Mouse (Mus musculus): ENCODE results near the gene Ski. TPM values are rescaled to one million over a fixed set of nuclear protein-coding genes. Genes with fewer than 3 reads are reported as not detected.

Gene Ski
- total RNA-seq, 2 experiments from 2014 or later: 136 to 138 TPM

DNA sequence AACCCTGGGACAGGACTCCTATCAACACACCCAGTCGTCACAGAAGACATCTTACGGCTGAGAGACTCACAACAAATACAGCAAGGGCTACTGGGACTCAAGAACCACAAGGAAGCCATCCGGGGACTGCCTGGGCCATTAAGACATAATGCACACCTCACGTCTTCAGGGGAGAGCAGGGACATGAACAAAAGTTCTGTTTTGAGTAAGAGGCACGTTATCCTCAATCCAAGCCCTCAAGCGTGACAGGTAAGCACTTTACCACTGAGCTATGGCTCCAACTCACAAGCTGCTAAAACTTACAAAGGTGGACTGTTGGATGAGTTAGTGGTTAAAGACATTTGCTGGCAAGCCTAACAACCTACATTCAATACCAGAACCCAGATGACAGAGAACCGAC is 39.2 kb downstream of the Ski start:
- DNase-seq (ENCODE audit: low spot score in 2 of 2): no peak

DNA sequence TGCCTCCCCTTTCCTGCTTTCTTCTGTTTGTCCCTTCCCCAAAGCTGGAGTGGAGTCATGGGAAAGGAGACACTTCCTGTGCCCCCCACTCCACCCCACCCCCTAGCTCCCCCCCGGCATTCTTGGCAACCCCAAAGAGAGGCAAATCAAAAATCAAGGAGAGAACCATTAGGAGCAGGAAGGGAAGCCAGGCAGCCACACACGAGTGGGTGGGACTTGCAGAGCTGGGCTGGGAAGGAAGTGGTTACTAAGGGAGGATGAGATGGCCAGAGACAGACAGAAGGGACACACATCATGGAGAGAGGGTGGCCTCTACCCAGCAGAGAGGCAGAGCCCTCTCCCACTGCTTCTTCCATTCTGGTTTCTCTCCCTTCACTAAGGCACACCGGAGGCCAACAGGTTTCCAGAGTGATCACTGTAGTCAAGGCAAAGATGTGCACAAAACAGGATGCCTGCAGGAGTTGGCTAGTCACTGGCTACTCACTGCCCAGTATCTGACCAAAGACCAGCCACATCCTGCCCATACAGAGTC is 43.3 kb downstream of the Ski start:
- DNase-seq (ENCODE audit: low spot score in 2 of 2): no peak

DNA sequence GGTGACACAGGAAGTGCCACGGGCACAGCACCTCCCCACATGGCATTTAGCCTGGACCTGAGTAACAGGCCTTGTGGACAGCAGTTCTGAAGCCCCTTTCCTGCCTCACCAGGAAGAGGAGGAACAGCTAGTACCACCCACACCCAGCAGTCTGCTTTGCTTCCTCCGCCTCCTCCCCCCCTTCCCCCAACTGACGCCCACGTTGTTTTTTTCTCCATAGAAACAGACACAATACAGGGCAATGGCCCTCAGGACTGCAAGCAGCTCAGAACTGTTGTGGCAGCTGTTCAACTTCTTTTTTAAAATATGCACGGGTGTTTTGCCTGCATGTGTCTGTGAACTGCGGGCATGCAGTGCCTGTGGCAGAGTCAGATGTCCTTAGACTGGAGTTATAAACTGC is 44.1 kb downstream of the Ski start:
- peak in 1 of 2 experiments; percentile 78 for DNase-seq (ENCODE audit: low spot score in 2 of 2)

DNA sequence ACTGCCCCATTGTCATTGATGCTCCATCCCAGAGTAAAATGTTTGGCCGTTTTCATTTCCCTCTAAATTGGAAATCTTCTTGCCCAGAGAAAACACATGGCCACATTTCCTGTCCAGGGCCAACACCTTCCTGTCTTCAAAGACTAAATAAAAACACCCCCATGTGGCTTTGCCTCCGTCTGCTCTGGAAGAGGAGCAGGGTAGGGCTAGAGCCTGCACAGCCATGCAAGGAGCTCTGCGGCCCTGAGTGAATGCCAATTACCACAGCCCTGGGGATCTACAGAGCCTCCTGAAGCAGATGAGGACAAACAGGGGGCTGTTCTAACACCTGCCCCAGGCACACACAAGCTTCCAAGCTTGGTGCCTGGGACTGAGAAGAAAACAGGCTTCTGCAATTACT is 46.2 kb downstream of the Ski start:
- no peak for DNase-seq (ENCODE audit: low spot score in 2 of 2)

DNA sequence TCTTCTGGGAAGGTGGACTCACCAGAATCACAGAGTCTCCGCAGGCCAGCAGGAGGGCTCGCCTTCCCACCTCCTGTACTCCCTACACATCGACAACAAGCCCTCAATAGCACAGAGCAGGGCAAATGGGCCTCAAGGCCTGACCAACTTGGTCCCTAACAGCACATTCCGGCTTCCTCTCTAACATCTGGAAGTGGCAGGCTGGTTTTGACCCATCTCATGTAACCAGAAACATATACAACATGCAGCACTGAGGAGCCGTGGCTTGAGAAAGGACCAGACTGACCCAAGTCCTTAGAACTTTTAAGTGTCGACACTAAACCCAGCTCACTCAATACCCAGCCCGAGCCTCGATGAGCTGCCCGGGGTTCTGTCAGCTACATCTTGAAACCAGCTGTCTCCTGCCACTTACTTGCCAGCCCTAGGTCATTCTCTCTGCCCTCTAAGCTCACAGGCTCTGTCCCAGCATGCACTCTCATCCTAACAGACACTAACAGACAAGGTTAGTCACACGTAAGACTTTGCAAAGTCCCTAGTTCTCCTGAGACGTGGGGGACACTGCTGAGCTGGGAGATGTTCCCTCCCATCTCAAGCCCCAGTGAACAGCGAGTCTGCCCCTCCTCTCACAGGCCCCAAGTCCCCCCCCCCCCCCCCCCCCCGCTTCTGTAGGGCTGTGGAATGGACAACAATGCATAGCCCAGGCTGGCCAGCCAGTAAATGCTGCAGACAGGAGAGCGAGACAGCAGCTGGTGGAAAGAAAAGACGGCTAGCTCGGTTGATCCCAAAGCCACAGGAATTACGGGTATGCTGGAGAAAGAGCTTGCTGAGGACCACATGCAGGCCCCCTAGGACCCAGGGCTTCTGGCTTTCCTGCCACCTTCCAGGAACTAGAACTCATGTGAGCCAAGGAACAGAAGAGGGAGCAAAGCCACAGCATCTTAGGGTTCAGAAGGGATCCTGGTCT is 48.3 kb downstream of the Ski start:
- no peak for DNase-seq (ENCODE audit: low spot score in 2 of 2)

DNA sequence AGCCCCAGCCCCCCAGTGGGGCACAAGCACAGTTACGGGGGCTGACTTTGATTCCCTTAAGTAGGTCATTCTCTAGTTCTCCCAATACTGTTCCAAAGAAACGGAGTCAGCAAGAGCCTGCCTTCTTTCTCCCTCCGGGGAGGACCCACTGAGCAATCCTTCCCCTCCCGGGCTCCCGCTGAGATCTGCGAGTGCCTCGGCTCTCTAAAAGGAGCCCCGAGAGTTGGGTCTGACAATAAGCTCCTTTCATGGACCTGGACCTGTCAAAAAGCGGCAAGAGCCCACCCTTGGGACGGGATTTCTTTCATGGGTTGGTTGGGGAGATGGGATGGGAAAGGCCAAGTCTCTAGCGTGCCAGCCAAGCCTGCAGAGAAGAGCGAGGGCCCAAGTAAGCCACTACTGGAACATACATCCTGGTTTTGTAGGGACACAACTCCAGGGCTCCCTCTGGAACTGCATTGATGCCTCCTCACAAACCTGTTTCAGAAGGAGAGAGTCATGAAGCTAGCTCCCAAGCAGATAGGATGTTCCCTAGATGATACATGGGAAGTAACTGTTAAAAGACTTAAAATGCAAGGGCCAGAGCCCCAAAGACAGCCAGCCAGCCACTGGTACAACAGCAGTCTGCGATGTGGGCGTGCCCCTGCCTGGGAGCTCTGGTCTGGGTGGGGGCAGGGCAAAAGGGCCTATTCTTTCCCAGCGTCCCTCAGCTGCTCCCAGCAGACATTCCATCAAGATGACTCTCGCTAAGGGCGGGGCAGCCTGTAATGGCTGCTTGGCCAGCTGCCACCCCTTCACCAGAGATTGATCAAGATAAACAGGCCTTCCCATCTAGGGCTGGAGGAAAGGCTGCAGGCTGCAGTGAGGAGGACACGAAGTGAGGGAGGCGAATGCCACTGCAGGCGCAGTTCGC is 49.2 kb downstream of the Ski start:
- peak; percentile 59 to 83 for DNase-seq (ENCODE audit: low spot score in 2 of 2)

DNA sequence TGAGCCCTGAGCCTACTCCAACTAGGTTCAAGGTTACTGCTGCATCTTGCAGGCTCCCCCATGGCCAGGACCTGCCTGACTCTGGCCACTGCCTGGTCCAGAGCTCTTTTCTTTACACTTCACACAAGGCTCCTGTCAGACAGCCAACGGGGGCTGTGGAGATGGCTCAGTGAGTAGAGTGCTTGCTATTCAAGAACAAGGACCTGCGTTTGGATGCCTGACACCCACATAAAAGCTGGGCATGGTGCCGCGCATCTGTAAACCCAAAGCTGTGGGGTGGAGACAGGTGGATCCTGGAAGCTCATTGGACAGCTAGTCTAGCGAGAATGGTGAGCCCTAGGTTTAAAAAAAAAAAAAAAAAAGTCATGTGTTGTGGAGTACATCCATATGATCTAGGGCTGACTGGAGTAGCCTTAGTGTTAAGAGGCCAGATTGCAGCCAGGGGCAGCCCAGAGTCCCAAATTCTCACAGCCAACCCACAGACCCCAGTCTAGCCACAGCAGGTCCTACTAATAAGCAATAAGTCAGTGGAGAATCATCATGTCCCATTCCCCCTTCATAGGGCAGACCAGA is 50.3 kb downstream of the Ski start:
- peak in 1 of 2 experiments; percentile 55 for DNase-seq (ENCODE audit: low spot score in 2 of 2)

DNA sequence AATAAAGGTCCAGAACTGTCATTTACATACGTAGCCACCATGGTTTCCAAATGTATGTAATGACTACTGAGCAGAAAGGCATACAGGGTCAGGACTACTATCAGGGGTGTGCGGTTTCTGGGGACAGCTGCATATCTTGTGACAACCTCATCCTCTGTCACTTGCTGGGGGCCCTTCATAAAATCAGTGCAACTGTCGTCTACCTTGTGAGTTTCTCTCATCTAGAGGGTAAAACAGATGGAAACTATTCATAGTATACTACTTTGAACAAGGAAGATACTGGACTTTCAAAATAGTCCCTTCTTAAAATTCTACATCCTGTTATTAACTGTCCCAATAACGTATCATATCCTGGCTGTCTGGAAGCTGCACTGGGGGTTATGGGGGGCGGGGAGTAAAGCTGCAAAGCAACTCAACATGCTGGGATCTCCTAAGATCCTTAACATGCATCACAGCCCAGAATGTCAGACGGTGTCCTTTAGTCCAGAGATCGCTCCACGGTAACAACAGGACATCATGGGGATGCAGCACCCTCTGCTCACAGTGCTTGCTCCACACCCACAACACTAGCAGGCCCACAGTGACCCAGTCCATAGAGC is 51.7 kb downstream of the Ski start:
- DNase-seq (ENCODE audit: low spot score in 2 of 2): no peak

DNA sequence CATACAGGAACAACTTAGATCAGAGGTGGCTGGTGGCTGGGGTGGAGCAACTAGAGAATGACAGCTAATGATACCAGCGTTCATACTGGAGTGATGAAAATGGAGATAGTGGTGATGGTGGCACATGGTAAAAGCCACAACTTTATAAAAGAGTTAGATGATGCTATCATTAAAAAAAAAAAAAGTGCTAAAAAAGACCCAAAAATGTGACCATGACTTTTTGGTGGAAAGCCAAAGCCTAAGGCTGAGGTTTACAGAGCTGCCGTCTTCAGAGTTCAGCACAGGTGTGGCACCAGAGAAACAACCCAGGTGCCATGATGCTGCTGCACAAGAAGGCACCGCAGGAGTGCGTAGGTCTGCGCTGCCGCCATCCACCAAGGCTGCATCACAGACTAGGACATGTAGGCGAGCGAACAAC is 53.5 kb downstream of the Ski start:
- no peak for DNase-seq (ENCODE audit: low spot score in 2 of 2)

DNA sequence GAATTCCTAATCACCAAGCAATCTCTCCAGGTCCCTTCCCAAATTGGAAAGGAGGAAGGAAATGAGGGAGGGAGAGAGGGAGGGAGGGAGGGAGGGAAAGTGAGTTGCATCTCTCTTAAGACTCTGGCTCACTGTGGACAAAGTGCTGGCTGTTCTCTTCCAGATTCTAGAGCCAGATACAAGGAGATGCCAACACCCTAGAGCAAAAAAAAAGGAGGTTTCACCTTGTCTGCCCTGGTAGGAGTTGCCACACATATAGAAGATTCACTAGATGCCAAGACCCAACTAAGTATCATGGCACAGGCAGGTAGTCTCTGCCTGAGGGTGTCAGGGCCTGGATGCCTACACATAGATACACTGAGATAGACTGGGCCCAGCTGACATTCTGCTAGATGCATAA is 56.5 kb downstream of the Ski start:
- DNase-seq (ENCODE audit: low spot score in 2 of 2): no peak

DNA sequence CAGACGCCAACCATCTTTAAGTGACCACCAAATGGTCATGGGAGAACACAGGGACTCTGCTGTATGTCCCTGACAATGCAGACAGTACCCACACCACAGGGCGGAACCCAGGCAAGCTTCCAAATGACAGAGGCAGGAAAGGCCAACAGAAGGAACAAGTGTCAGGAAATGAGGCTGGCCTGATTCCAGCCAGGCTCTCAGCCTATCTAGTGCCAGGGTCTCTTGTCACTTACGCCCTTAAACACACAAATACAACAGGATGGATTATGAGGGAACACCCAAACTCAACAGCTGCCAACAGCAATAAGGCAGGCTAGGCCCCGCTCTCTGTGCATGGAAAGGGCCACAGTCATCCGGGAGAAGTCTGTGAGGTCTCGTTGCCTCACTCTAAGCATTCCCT is 57.8 kb downstream of the Ski start:
- no peak for DNase-seq (ENCODE audit: low spot score in 2 of 2)

DNA sequence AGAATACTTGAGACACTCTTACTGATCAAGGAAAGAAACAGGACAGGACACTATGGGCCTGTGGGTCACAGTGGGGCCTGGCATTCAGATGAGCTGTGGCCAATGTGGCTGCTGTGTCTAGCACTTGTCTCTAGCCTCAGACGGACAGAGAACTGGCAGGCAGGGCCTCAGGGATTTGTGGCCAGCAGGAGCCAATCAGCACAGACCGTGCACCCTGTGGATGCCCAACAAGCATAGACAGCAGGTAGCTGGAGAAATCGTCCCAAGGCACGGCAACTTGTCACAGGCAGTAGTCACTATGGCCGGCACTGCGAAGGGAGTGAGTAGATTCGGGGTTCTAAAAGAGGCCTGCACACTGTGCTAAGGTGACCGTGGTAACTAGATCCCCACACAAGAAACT is 58.7 kb downstream of the Ski start:
- DNase-seq (ENCODE audit: low spot score in 2 of 2): no peak

DNA sequence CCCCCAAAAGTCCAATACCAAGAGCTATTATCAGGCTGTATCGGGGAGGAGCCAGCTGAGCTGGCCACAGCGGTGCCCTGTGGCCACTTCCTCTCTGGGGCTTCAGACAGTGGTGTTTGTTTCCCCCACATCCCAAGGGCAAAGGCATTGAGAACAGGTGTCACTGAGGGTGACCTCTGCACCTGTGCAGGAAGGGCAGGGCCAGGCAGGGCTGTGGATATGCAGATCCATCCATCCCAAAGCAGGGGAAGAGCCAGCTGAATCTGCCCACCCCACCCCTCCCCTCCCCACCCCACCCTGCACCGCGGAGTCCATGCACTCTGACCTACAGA is 59.1 kb downstream of the Ski start:
- no peak for DNase-seq (ENCODE audit: low spot score in 2 of 2)

DNA sequence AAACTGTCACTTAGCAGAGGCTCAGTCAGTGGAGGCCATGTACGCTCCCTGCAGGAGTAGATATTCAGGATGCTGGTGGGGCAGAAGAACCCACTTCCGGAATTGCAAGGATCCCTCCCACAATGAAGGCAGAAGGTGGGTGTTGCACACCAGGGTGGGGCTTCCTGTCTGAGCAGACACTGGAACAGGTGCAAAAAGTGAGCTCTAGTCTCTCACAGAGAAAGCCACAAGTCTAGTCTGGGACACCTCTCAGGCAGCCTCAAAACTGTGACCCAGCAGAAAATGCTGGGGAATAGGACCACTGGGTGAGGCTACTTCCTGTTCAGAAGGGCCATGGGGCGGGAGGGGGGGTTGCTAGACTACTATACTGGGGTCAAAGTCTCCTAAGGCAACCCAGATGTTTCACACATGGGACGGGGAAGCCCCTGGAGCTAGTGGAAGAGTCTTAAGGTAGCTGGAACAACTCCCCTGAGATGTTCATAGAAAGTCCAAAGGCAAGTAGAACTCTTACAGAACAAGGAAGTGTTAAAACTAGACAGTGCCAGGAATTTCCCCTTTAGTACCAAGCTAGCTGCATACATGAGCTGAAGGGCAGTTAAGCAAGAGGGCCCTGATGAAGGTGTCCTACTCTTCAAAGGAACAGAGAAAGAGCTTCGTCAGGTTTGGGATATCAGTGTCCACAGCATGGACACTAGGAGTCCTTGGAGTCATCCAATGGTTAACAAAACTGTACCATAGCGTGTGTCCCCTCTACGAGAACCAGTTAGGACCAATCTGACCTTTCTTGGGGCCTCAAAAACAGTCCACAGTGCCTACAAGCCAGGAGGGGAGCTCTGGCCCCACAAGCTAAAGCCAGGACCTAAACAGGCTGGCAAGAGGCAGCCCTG is 59.7 kb downstream of the Ski start:
- DNase-seq (ENCODE audit: low spot score in 2 of 2): no peak

DNA sequence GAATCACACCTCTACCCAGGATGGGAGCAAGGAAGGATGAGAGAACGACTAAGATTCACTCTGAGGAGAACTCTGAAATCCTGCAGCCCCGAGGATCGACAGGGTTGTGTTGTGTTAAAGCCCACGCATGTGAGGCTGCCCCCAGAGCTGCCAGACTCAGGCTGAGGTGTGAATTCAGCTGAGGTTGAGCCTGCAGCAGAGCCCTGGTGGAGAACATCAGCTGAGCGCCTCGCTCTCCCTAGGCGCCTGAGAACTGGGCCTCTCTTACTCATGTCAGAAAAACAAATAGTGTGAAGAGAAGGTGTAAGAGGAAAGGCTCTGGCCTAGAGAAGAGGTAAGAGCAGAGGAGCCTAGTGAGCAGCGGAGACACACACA is 63.9 kb downstream of the Ski start:
- no peak for DNase-seq (ENCODE audit: low spot score in 2 of 2)

DNA sequence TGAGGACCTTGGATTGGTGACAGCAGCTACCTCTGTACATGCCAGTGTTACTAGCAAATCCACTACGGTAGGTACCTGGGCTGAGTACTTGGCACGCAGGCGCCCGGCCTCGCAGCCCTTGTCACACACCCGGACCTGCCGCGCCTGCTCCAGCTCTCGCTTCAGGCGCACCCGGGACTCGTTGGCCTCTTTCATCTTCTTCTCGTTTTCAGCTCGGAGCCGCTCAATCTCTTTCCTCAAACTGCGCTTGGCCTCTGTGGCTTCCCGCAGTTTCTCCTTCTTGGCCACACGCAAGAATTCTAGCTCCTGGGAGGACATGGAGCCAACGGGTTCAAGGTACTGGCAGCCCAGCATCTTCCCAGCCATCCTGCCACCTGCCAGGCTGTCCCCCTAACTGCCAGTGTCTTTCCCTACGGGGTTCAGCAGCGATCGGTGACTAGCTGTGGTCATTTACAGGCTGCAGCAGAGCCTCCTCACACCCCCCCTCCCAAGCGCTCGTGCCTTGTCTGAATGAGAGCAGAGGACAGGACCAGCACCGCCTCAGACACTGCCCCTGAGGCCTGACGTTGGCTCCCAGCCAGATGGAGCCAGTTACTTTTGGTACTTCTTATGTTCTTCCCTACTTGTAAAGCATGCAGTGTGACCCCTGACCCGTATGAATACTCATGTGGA is 64.4 kb downstream of the Ski start:
- no peak for DNase-seq (ENCODE audit: low spot score in 2 of 2)

DNA sequence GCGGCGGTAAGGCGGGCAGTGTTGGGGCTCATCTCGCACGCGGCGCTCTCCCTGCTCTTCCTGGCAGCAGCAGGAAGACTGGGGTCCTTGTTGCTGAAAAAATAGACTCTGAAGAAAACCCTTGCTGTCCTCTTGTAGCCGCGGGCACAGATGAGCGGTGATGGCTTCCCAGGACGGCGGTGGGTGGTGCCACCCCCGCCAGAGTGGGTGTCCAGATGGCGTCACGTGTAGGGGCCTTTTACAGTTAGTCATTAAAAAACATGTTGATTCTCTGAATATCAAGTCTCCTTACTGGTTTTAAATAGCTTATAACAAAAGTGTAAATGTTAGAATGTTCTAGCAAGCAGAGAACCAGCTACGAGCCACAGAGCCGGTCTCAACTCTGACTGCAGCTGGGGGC is 65.7 kb downstream of the Ski start:
- peak; percentile 44 to 55 for DNase-seq (ENCODE audit: low spot score in 2 of 2)

DNA sequence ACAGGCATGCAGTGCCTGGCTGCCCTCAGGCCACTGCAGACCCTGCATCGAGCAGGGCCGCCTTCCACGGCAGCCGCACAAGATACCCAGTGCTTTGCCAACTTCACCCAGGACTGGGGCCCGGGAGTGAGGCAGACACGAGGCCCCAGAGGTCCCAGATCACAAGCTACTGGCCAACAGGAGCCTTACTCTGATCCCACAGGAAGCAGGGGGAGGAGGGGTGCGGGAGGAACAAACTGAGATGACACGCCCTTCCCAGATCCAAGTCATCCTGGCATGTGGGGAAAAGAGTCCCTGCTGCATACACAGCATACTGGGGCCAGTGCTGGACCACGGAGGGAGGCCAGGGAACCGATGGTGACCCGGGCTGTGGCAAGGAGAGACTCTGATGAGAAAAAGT is 67.4 kb downstream of the Ski start:
- DNase-seq (ENCODE audit: low spot score in 2 of 2): no peak

DNA sequence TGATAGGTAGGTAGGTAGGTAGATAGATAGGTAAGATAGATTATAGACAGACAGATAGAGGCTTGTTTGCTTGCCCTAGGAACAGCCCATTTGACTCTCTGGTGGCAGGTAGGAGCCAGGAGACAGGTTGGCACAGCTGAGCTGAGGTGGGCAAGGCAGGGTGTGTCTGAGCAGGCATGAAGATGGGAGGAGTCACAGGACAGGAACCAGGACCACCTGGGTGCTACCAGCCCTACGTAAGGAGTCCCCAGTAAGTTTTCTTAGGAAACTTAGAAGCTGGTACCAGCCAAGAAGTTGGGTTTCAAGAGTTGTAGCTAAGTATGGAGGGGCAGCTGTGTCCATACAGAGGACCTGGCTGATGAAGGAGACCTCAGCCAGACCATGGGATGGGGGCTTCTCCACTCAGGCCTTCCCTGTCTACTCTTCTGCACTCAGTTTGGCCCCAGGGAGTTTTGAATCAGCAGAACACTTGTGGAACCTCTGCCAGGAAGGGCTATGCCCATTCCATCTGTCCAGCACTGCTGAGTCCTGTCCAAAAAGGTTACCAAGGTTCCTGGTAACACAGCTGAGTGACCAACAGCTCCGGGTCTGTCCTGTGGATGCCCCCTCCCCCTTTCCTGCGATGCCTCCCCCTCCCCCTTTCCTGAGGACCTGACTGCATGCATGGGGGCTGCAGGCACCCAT is 68.9 kb downstream of the Ski start:
- DNase-seq (ENCODE audit: low spot score in 2 of 2): no peak

All from layer of hippocampus, adult 18-20 months (tissue).